Mouse (Mus musculus) forelimb bud, embryonic 11.5 days (tissue): Measurements from ENCODE around the gene Tspan18.

ENCODE experiments used
- DNase-seq: peaks from one replicate; pipeline ENCODE4 v3.0.0-alpha.2; 2012; ENCODE audit warnings: low read depth, low spot score

Tspan18 gene

GRCm38 (mm10) chr2:93218353-93218990 is 115.8 kb downstream of the Tspan18 start:
- DNase-seq, result no peak

- peak; percentile 84 for DNase-seq
Observed at GRCm38 (mm10) chr2:93217015-93217414, 117.3 kb downstream of the Tspan18 start.

- DNase-seq, result no peak
Observed at GRCm38 (mm10) chr2:93215790-93216189, 118.5 kb downstream of the Tspan18 start.

GRCm38 (mm10) chr2:93214192-93214591 is 120.1 kb downstream of the Tspan18 start:
- DNase-seq, result no peak

- no peak for DNase-seq
Observed at GRCm38 (mm10) chr2:93212865-93213264, 121.4 kb downstream of the Tspan18 start.

- DNase-seq, result no peak
Observed at GRCm38 (mm10) chr2:93212386-93212785, 121.9 kb downstream of the Tspan18 start.

- no peak for DNase-seq
Observed at GRCm38 (mm10) chr2:93206126-93206525, 128.2 kb downstream of the Tspan18 start.

- no peak for DNase-seq
Observed at GRCm38 (mm10) chr2:93204571-93204970, 129.7 kb downstream of the Tspan18 start.

- DNase-seq, result no peak
Observed at GRCm38 (mm10) chr2:93203682-93204081, 130.6 kb downstream of the Tspan18 start.

- no peak for DNase-seq
Observed at GRCm38 (mm10) chr2:93202782-93203181, 131.5 kb downstream of the Tspan18 start.

GRCm38 (mm10) chr2:93201997-93202396 is 132.3 kb downstream of the Tspan18 start:
- DNase-seq, result no peak

GRCm38 (mm10) chr2:93200681-93201340 is 133.5 kb downstream of the Tspan18 start:
- DNase-seq, result no peak

GRCm38 (mm10) chr2:93199531-93199974 is 134.8 kb downstream of the Tspan18 start:
- DNase-seq, result peak; percentile 67

GRCm38 (mm10) chr2:93198846-93199245 is 135.5 kb downstream of the Tspan18 start:
- DNase-seq, result peak; percentile 93

GRCm38 (mm10) chr2:93193806-93194205 is 140.5 kb downstream of the Tspan18 start:
- no peak for DNase-seq

- no peak for DNase-seq
Observed at GRCm38 (mm10) chr2:93192671-93193080, 141.6 kb downstream of the Tspan18 start.

- DNase-seq, result no peak
Observed at GRCm38 (mm10) chr2:93192182-93192560, 142.1 kb downstream of the Tspan18 start.

- no peak for DNase-seq
Observed at GRCm38 (mm10) chr2:93191488-93192181, 142.7 kb downstream of the Tspan18 start.

- no peak for DNase-seq
Observed at GRCm38 (mm10) chr2:93190771-93191487, 143.4 kb downstream of the Tspan18 start.

GRCm38 (mm10) chr2:93188761-93189458 is 145.4 kb downstream of the Tspan18 start:
- no peak for DNase-seq

GRCm38 (mm10) chr2:93188020-93188760 is 146.1 kb downstream of the Tspan18 start:
- no peak for DNase-seq
